Mouse (Mus musculus): ENCODE measurements around the gene Mxi1.

GRCm38 (mm10) chr19:53375816-53376215, 65.5 kb downstream of the Mxi1 start:
- TF ChIP-seq CTCF (IDR thresholded peaks at IDR 0.05; ENCODE audit: low read depth): no peak
- no peak for TF ChIP-seq EP300 (optimal IDR thresholded peaks at IDR 0.05)
